Mouse (Mus musculus) kidney, postnatal 0 days (tissue): ENCODE results near the gene Olr1. TPM values are rescaled to one million over a fixed set of nuclear protein-coding genes. Genes with fewer than 3 reads are reported as not detected.

ENCODE experiments used
- ATAC-seq: fragments of 200-750 bp; cut with Nextera tagmentation; replicated peaks from 2 replicates; pipeline ENCODE4 v1.8.0; 2017; ENCODE audit warnings: low read depth, moderate number of reproducible peaks, moderate TSS enrichment, moderate library complexity; ENCODE audit not compliant: low FRiP score
- DNase-seq: peaks from one replicate; pipeline ENCODE4 v3.0.0-alpha.2; 2016; ENCODE audit warnings: low spot score
- H3K27ac ChIP-seq: fragments of 300-500 bp; sonication (generic); 2 replicates; pipeline ENCODE4 v1.5.1; 2014; ENCODE audit warnings: mild to moderate bottlenecking
- H3K27me3 ChIP-seq: fragments of 300-500 bp; sonication (generic); 2 replicates; pipeline ENCODE4 v1.6.1; 2014; ENCODE audit warnings: low read length, mixed read lengths; ENCODE audit not compliant: insufficient read depth
- H3K36me3 ChIP-seq: fragments of 300-500 bp; sonication (generic); 2 replicates; pipeline ENCODE4 v1.6.1; 2014; ENCODE audit warnings: low read length, mixed read lengths; ENCODE audit not compliant: insufficient read depth
- H3K4me1 ChIP-seq: fragments of 300-500 bp; sonication (generic); replicated peaks from 2 replicates; pipeline ENCODE4 v1.6.1; 2014; ENCODE audit warnings: antibody characterized with exemption, low read length, mixed read lengths; ENCODE audit not compliant: insufficient read depth
- H3K4me2 ChIP-seq: fragments of 300-500 bp; sonication (generic); 2 replicates; pipeline ENCODE4 v1.6.1; 2014; ENCODE audit warnings: mild to moderate bottlenecking, low read length, moderate library complexity, mixed read lengths
- H3K4me3 ChIP-seq: fragments of 300-500 bp; sonication (generic); replicated peaks from 2 replicates; pipeline ENCODE4 v1.5.1; 2014; ENCODE audit warnings: low read depth, low read length
- H3K9ac ChIP-seq: fragments of 300-500 bp; sonication (generic); 2 replicates; pipeline ENCODE4 v1.6.1; 2014; ENCODE audit warnings: low read depth, low read length
- H3K9me3 ChIP-seq: fragments of 300-500 bp; sonication (generic); replicated peaks from 2 replicates; pipeline ENCODE4 v1.6.1; 2016; ENCODE audit warnings: low read length, inconsistent platforms, mixed read lengths
- CTCF ChIP-seq: IDR thresholded peaks from 2 replicates; pipeline ENCODE4 v1.5.1; 2016; ENCODE audit warnings: antibody characterized with exemption, low read depth, mild to moderate bottlenecking, moderate library complexity
- WGBS: fragments of 180-500 bp; shearing (Covaris S2); extraction: QIAGEN DNeasy Blood & Tissue Kit; methylation state at CpG from one replicate; pipeline ENCODE4 v1.1.7; 2014; 5-methylcytosine and 5-hydroxymethylcytosine counted together
- polyA plus RNA-seq: library from polyadenylated mRNA; unstranded; fragments of >200 nt; fragmentation: Nextera tagmentation; extraction: Ambion mirVana; gene quantifications from 2 replicates; pipeline ENCODE4 v1.2.1, GENCODE M21; 2015

Olr1 gene
- polyA plus RNA-seq, 1 experiment from 2014 or later: not detected

DNA sequence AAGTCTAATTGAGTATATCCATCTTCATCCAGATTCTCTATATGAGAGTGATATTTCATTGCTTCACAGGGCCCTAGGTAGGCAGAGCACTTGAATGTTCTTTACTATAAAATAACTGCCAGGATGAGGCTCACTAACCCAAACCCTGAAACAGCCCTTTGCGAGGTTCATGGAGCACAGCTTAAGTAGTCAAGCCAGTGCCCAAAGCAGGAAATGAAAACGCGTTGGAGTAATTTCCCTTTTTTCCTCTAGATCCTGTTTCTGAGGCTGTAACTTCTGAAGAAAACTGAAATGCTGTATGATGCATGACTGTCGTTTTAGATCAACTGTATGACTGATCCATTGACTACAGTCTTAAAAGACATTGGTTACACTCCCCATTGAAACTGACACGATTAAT is 34.3 kb downstream of the Olr1 start:
- Histone ChIP-seq H3K36me3 (no peaks in the 10 kb centered on the region), H3K4me2 (no peak overlapping the region), H3K4me3 (no peak overlapping the region), H3K9ac (no peak overlapping the region), H3K9me3 (no peaks in the 10 kb centered on the region), H3K27ac (no peak overlapping the region), H3K4me1 (no peaks in the 10 kb centered on the region), H3K27me3 (no peaks in the 10 kb centered on the region)
- DNase-seq (peak; percentile 14), ATAC-seq (no peak)
- no peak for TF ChIP-seq CTCF
- WGBS: 45% methylated on average over 5 of the region's 5 CpGs

DNA sequence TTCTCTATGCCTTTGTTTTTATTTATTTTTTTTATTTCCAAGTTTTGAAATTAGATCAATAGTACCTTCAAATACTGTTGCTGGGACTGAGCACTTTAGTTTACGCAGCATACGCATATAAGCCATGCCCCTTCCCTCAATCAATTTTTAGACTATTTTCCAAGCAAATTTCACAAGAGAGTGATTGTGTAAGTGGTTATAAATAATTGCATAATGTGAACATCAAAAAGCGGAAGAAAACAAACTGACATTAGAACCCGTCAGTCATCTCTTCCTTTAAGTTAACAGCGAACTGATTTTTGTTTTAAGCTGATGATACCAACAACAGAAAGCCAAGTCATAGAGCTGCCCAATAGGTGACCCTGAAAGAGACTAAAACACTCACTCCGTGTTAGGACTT is 35.6 kb downstream of the Olr1 start:
- 91% methylated on average over 6 of the region's 6 CpGs for WGBS
- no peak for TF ChIP-seq CTCF
- no peaks in the 10 kb centered on the region for H3K27me3 ChIP-seq
- H3K27ac ChIP-seq: no peak overlapping the region
- H3K4me3 ChIP-seq: no peak overlapping the region
- H3K4me1 ChIP-seq: no peaks in the 10 kb centered on the region
- no peak for DNase-seq
- no peaks in the 10 kb centered on the region for H3K36me3 ChIP-seq
- H3K9me3 ChIP-seq: no peaks in the 10 kb centered on the region
- H3K4me2 ChIP-seq: no peak overlapping the region
- H3K9ac ChIP-seq: no peak overlapping the region
- ATAC-seq: no peak

DNA sequence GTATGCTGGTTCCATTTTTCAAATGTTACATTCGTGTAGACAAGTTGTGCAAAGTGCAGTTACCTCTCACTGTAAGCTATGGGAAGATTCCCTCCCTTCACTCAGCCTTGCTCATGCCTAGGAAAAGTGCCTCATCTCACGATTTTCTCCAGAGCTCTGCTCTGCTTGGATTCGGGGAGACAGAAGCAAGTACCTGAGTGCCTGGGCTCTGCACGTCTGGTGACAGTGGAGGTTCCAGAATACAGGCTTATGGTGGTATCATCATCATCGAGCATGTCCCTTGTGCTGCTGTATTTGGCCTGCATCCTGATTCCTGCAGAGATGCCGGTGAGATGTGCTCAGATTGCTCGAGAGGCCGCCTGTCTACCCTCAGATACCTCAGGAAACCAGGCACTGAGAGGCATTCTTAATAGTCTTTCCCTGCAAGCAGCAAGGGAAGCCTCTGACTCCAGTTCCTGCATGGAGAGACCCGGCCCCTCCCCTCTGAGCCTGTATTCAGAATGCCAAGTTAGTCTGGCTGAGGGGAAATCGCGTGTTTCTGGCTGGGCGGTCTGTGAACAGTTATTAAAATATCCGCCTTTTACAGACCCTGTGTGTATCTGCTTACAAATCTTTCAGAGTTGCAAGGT is 55.4 kb downstream of the Olr1 start, which contains the start of gene Clec1a:
Gene Clec1a, minus strand, starts transcription at position 590 of the 629 bp plus-strand sequence.
- no peak for TF ChIP-seq CTCF
- Histone ChIP-seq H3K4me3 (no peak within 1 kb of the TSS; the same call in 1 of the 2 replicates), H3K9me3 (no peaks in the 10 kb centered on the region), H3K4me1 (0 out of 2 replicates have a peak, but pooled peaks cover 3% of the 10 kb centered on the region), H3K9ac (no peak within 1 kb of the TSS), H3K36me3 (no peaks in the 10 kb centered on the region), H3K27ac (peak within 1 kb of the TSS; percentile 27; the same call in 1 of the 2 replicates), H3K27me3 (no peaks in the 10 kb centered on the region), H3K4me2 (peak within 1 kb of the TSS; percentile 1; the same call in 1 of the 2 replicates)
- 50% methylated on average over 13 of the region's 13 CpGs for WGBS
- peak; percentile 50 for DNase-seq
- no peak for ATAC-seq

DNA sequence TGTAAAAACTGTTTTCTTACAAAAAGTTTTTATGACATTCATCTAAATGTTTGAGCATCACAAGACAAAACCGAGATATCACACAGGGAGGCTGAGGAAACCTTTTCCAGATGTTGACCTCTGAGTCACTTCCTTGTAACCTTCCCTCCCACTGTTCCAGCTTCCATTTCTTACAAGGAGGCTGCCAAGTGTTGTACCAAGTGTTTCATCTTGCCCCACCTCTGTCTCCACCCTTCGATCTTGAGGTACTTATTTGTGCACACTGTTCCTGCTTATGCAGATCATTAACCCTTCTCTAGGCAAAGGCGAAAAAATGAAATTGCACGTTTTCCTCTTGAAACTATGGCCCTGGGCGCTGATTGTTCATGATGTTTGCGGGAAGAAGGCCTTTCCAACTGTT is 57.2 kb downstream of the Olr1 start:
- no peak for TF ChIP-seq CTCF
- Histone ChIP-seq H3K4me2 (peak overlapping the region; percentile 35; the same call in 1 of the 2 replicates), H3K4me1 (0 out of 2 replicates have a peak, but pooled peaks cover 3% of the 10 kb centered on the region), H3K27ac (no peak overlapping the region), H3K9me3 (no peaks in the 10 kb centered on the region), H3K36me3 (no peaks in the 10 kb centered on the region), H3K4me3 (no peak overlapping the region), H3K9ac (no peak overlapping the region), H3K27me3 (no peaks in the 10 kb centered on the region)
- WGBS: 58% methylated on average over 6 of the region's 6 CpGs
- ATAC-seq (no peak), DNase-seq (no peak)

DNA sequence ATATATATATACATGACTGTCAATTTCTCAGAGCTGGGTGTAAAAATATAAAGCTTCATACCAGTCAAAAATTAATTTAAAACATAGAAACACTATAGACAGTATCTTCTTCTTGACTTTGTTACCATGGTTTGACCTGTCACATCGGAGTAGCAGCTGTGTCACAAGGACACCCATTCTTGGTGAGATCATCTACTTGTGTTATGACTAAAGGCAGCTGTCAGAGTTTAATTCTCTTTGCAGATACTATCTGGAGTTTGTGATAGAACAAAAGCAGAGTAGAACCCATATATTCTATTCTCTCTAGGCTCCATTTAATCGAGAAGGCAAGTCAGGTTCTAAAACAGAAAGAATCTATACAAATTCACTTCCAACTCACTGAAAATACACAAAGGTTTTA is 68.9 kb downstream of the Olr1 start:
- H3K9me3 ChIP-seq: no peaks in the 10 kb centered on the region
- no peaks in the 10 kb centered on the region for H3K4me1 ChIP-seq
- no peak for TF ChIP-seq CTCF
- H3K36me3 ChIP-seq: no peaks in the 10 kb centered on the region
- no peak overlapping the region for H3K4me2 ChIP-seq
- no peak for ATAC-seq
- no peak overlapping the region for H3K9ac ChIP-seq
- DNase-seq: no peak
- no peak overlapping the region for H3K27ac ChIP-seq
- WGBS: 93% methylated on average over 2 of the region's 2 CpGs
- H3K27me3 ChIP-seq: no peaks in the 10 kb centered on the region
- no peak overlapping the region for H3K4me3 ChIP-seq

DNA sequence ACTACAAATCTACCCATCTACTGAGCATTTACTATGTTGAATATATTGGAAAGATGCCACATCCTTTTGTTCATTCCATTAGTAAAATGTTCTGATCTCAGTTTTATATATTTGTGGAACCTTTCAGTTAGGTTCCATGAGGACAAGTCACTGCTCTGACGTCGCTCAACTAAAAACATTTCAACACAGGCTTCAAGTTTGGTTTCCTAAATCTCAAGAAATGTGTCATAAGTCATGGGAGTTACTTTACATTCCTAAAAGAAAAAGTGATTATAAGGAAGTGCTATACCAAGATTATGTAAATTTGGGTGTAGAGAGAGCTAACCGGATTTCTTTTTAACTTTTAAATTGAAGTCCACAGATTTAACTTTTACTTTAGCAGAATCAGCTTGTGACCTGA is 70.9 kb downstream of the Olr1 start:
- no peaks in the 10 kb centered on the region for H3K27me3 ChIP-seq
- no peaks in the 10 kb centered on the region for H3K9me3 ChIP-seq
- no peak overlapping the region for H3K4me2 ChIP-seq
- 89% methylated on average over 3 of the region's 3 CpGs for WGBS
- H3K36me3 ChIP-seq: no peaks in the 10 kb centered on the region
- H3K4me3 ChIP-seq: no peak overlapping the region
- TF ChIP-seq CTCF: no peak
- no peak for ATAC-seq
- H3K27ac ChIP-seq: no peak overlapping the region
- no peak for DNase-seq
- H3K4me1 ChIP-seq: no peaks in the 10 kb centered on the region
- no peak overlapping the region for H3K9ac ChIP-seq

Other genes starting within 250 kb of the Olr1 start
- gene Cd69, start 231.7 kb downstream of the Olr1 start, polyA plus RNA-seq: not detected in 2 replicates
- not detected in 2 replicates for gene 4922502D21Rik, start 175.4 kb downstream of the Olr1 start, polyA plus RNA-seq
- gene Clec12a, start 164.5 kb downstream of the Olr1 start, polyA plus RNA-seq: 0.28 and 0.71 TPM in 2 replicates
- 0.10 and 0.11 TPM in 2 replicates for gene Clec12b, start 121.3 kb downstream of the Olr1 start, polyA plus RNA-seq
- gene Clec1b, start 109.9 kb downstream of the Olr1 start, polyA plus RNA-seq: 1.5 and 1.7 TPM in 2 replicates
- gene Clec9a, start 98.3 kb downstream of the Olr1 start, polyA plus RNA-seq: 0.38 and 0.40 TPM in 2 replicates
- gene Clec1a, start 55.2 kb downstream of the Olr1 start, polyA plus RNA-seq: 10.3 and 10.6 TPM in 2 replicates
- gene Tmem52b, start 5.4 kb upstream of the Olr1 start, polyA plus RNA-seq: 96.6 and 98.5 TPM in 2 replicates
- 126 and 139 TPM in 2 replicates for gene Gabarapl1, start 26.0 kb upstream of the Olr1 start, polyA plus RNA-seq
- gene Klre1, start 70.7 kb upstream of the Olr1 start, polyA plus RNA-seq: not detected in 2 replicates
- gene Klrd1, start 84.6 kb upstream of the Olr1 start, polyA plus RNA-seq: 0.32 and 0.45 TPM in 2 replicates
- gene Klrk1, start 116.7 kb upstream of the Olr1 start, polyA plus RNA-seq: 0.14 and 0.18 TPM in 2 replicates
- gene Klrc3, start 136.2 kb upstream of the Olr1 start, polyA plus RNA-seq: not detected in 2 replicates
- gene Klrc2, start 153.5 kb upstream of the Olr1 start, polyA plus RNA-seq: not detected in 2 replicates
- not detected in 2 replicates for gene Klrc1, start 171.8 kb upstream of the Olr1 start, polyA plus RNA-seq
- not detected in 2 replicates for gene Klri1, start 210.0 kb upstream of the Olr1 start, polyA plus RNA-seq
- gene Klri2, start 233.3 kb upstream of the Olr1 start, polyA plus RNA-seq: 0.05 TPM in 1 of 2 replicates, not detected in the other